Mouse (Mus musculus) MEL (cell line): Measurements from ENCODE around the gene Rarb.

Experiments
- E2F4 ChIP-seq: IDR thresholded peaks from 2 replicates; pipeline ENCODE4 v1.6.1; 2011; ENCODE audit warnings: low read depth, low read length, improper control_type of control experiment, borderline replicate concordance
- EP300 ChIP-seq, 2 experiments: IDR thresholded peaks; 2 replicates each; pipeline ENCODE4 v1.6.1; 2011; ENCODE audit warnings: improper control_type of control experiment in 2 of 2, low read length in 2 of 2, low read depth in 1 of 2, mild to moderate bottlenecking in 1 of 2
- POLR2A ChIP-seq, 2 experiments: IDR thresholded peaks; 2 replicates each; pipeline ENCODE4 v1.6.1; 2011 to 2012; ENCODE audit warnings: low read length in 2 of 2, mild to moderate bottlenecking in 2 of 2, control low read depth in 1 of 2, improper control_type of control experiment in 1 of 2, low read depth in 1 of 2, moderate library complexity in 1 of 2; ENCODE audit not compliant: control insufficient read depth in 1 of 2, insufficient read depth in 1 of 2, poor library complexity in 1 of 2
- RCOR1 ChIP-seq: IDR thresholded peaks from 2 replicates; pipeline ENCODE4 v1.6.1; 2012; ENCODE audit warnings: low read depth, mild to moderate bottlenecking, inconsistent platforms, low read length, improper control_type of control experiment
- TAL1 ChIP-seq: IDR thresholded peaks from 2 replicates; pipeline ENCODE4 v1.6.1; 2012; ENCODE audit warnings: mild to moderate bottlenecking, inconsistent platforms, low read length, moderate library complexity, mixed read lengths
- ZNF384 ChIP-seq: IDR thresholded peaks from 2 replicates; pipeline ENCODE4 v1.6.1; 2012; ENCODE audit warnings: low read depth, mild to moderate bottlenecking, inconsistent platforms, low read length, improper control_type of control experiment

GRCm38 (mm10) chr14:16776723-16777381 is 42.1 kb downstream of the Rarb start:
- no peak for TF ChIP-seq RCOR1
- TF ChIP-seq EP300 (IDR thresholded peaks at IDR 0.05; ENCODE audit: low read depth in 1 of 2, low read length in 2 of 2) = no peak
- no peak for TF ChIP-seq E2F4
- TF ChIP-seq ZNF384 = no peak
- TF ChIP-seq POLR2A (IDR thresholded peaks at IDR 0.05; ENCODE audit: control insufficient read depth in 1 of 2, insufficient read depth in 1 of 2, low read depth in 1 of 2, low read length in 2 of 2, poor library complexity in 1 of 2) = no peak
- no peak for TF ChIP-seq TAL1
